Mouse (Mus musculus): Measurements from ENCODE around the gene C87436. TPM values are rescaled to one million over a fixed set of nuclear protein-coding genes. Genes with fewer than 3 reads are reported as not detected.

C87436 gene
- polyA plus RNA-seq, 1 experiment = 13.4 TPM

GRCm38 (mm10) chr6:86513296-86513695 is 75.1 kb downstream of the C87436 start:
- Histone ChIP-seq H3K4me1 (ENCODE audit: control insufficient read depth, insufficient read depth, low read length) (no peaks in the 10 kb centered on the region), H3K4me3 (replicated peaks; ENCODE audit: extremely low read depth, low read depth, low read length) (no peak overlapping the region)
- WGBS = 91% methylated on average over 4 of the region's 4 CpGs
- no peak for DNase-seq
- TF ChIP-seq POLR2A (IDR thresholded peaks at IDR 0.05; ENCODE audit: borderline replicate concordance, extremely low read depth, low read depth, low read length) = no peak
- TF ChIP-seq CTCF (IDR thresholded peaks at IDR 0.05; ENCODE audit: insufficient read depth, low read length) = no peak

- 87% methylated on average over 1 of the region's 1 CpGs for WGBS
- H3K4me3 ChIP-seq (replicated peaks; ENCODE audit: extremely low read depth, low read depth, low read length) = no peak overlapping the region
- DNase-seq = no peak
- no peak for TF ChIP-seq CTCF (IDR thresholded peaks at IDR 0.05; ENCODE audit: insufficient read depth, low read length)
- H3K4me1 ChIP-seq (ENCODE audit: control insufficient read depth, insufficient read depth, low read length) = no peaks in the 10 kb centered on the region
Measured at GRCm38 (mm10) chr6:86516021-86516420, 77.8 kb downstream of the C87436 start.

GRCm38 (mm10) chr6:86519767-86520345 is 81.7 kb downstream of the C87436 start:
- WGBS = 81% methylated on average over 3 of the region's 3 CpGs
- Histone ChIP-seq H3K4me1 (ENCODE audit: control insufficient read depth, insufficient read depth, low read length) (peaks cover 4% of the 10 kb centered on the region; the same call in 1 of the 2 replicates), H3K4me3 (replicated peaks; ENCODE audit: extremely low read depth, low read depth, low read length) (no peak overlapping the region)
- TF ChIP-seq CTCF (IDR thresholded peaks at IDR 0.05; ENCODE audit: insufficient read depth, low read length) (no peak), POLR2A (IDR thresholded peaks at IDR 0.05; ENCODE audit: borderline replicate concordance, extremely low read depth, low read depth, low read length) (no peak)
- no peak for DNase-seq

- no peak for TF ChIP-seq POLR2A (IDR thresholded peaks at IDR 0.05; ENCODE audit: borderline replicate concordance, extremely low read depth, low read depth, low read length)
- Histone ChIP-seq H3K4me1 (ENCODE audit: control insufficient read depth, insufficient read depth, low read length) (peaks cover 4% of the 10 kb centered on the region; the same call in 1 of the 2 replicates), H3K4me3 (replicated peaks; ENCODE audit: extremely low read depth, low read depth, low read length) (no peak overlapping the region)
- 77% methylated on average over 5 of the region's 5 CpGs for WGBS
- no peak for DNase-seq
Measured at GRCm38 (mm10) chr6:86522001-86522911, 84.1 kb downstream of the C87436 start.

Other genes starting within 250 kb of the C87436 start
- gene Tgfa, start 243.2 kb upstream of the C87436 start, polyA plus RNA-seq (2012; rRNA removed) = 8.2 and 11.2 TPM in 2 replicates
- 8.3 and 8.5 TPM in 2 replicates for gene Fam136a, start 72.7 kb upstream of the C87436 start, polyA plus RNA-seq (2012; rRNA removed)
- 30.3 and 36.8 TPM in 2 replicates for gene Snrpg, start 67.1 kb upstream of the C87436 start, polyA plus RNA-seq (2012; rRNA removed)
- 25.6 and 28.6 TPM in 2 replicates for gene Pcyox1, start 41.2 kb upstream of the C87436 start, polyA plus RNA-seq (2012; rRNA removed)
- 12.8 and 22.0 TPM in 2 replicates for gene Tia1, start 34.2 kb upstream of the C87436 start, polyA plus RNA-seq (2012; rRNA removed)
- 6.9 and 9.6 TPM in 2 replicates for gene Gm44790, start 11.7 kb upstream of the C87436 start, polyA plus RNA-seq (2012; rRNA removed)
- 161 TPM in 2 replicates for gene Pcbp1, start 87.9 kb downstream of the C87436 start, polyA plus RNA-seq (2012; rRNA removed)
- 0.43 and 263 TPM in 2 replicates for gene Asprv1, start 189.8 kb downstream of the C87436 start, polyA plus RNA-seq (2012; rRNA removed)
- 14.8 and 19.1 TPM in 2 replicates for gene Mxd1, start 230.8 kb downstream of the C87436 start, polyA plus RNA-seq (2012; rRNA removed)
- 8.4 and 9.8 TPM in 2 replicates for gene Snrnp27, start 246.1 kb downstream of the C87436 start, polyA plus RNA-seq (2012; rRNA removed)

Measured in lung, adult 2 months (tissue).